Mouse (Mus musculus): ENCODE results near the gene Gm49661. TPM values are rescaled to one million over a fixed set of nuclear protein-coding genes. Genes with fewer than 3 reads are reported as not detected.
A peak's percentile ranks its signal among the peaks of the same experiment; 100 is the strongest.

Gene Gm49661
- polyA plus RNA-seq, 1 experiment from 2014 or later = not detected

GRCm38 (mm10) chr8:84990836-84991235, 21.6 kb upstream of the Gm49661 start:
- ATAC-seq (ENCODE audit: borderline replicate concordance, extremely low read depth, low FRiP score, low TSS enrichment) = peak; percentile 69
- peaks cover 25% of the 10 kb centered on the region for H3K4me1 ChIP-seq
- peak overlapping the region; percentile 53 for H3K4me3 ChIP-seq
- H3K36me3 ChIP-seq = no peaks in the 10 kb centered on the region
- H3K27me3 ChIP-seq = peaks cover 6% of the 10 kb centered on the region; the same call in 1 of the 2 replicates
- no peaks in the 10 kb centered on the region for H3K9me3 ChIP-seq
- peak overlapping the region; percentile 85 for H3K4me2 ChIP-seq
- H3K9ac ChIP-seq = peak overlapping the region; percentile 62
- H3K27ac ChIP-seq = peak overlapping the region; percentile 83
- WGBS = 1% methylated on average over 15 of the region's 15 CpGs

DNA sequence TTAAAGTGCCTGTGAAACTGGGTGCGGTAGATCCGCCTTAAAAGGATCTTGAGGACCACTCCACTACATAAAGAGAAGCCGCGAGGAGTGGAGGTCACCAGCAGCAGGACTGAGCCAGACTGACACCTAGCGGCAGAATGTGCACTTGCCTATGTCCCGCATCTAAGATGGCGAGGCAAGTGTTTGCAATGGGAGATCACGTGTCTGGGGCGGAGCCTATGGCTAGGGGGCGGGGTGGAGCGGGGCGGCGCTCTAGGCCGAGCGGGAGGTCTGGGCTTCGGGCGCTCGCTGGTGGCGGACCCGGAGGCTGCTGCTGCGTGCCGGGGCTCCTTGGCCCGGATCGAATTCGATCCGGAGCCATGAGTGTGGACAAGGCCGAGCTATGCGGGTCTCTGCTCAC, 21.1 kb upstream of the Gm49661 start, which contains the start of gene Hook2:
Gene Hook2 (plus strand): TSS at position 255 of the 400 bp plus-strand sequence.
- H3K4me2 ChIP-seq = peak within 1 kb of the TSS; percentile 85
- peak within 1 kb of the TSS; percentile 83 for H3K27ac ChIP-seq
- H3K27me3 ChIP-seq = peaks cover 6% of the 10 kb centered on the region; the same call in 1 of the 2 replicates
- H3K4me3 ChIP-seq = peak within 1 kb of the TSS; percentile 53
- no peaks in the 10 kb centered on the region for H3K9me3 ChIP-seq
- H3K9ac ChIP-seq = peak within 1 kb of the TSS; percentile 62
- H3K4me1 ChIP-seq = peaks cover 30% of the 10 kb centered on the region
- WGBS = 1% methylated on average over 28 of the region's 28 CpGs
- H3K36me3 ChIP-seq = no peaks in the 10 kb centered on the region
- ATAC-seq (ENCODE audit: borderline replicate concordance, extremely low read depth, low FRiP score, low TSS enrichment) = peak; percentile 87

DNA sequence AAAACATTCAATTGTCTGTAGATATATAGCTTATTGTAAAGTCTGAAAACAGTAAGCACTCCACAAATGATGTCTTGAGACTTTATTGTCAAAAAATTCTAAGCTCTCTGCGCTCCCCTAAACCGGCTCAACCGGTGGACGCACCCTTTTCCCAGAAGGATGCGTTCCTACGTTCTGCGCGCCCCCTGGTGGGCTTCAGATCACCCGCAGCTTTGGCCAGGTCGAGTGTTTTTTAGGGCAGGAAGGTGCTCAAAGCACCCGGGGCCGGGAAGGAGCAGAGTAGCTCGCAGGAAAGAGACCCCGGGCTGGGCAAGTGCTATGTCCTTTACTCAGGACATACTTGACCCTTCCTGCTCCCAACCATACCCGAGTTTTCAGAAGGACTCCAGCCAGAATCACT, 20.6 kb upstream of the Gm49661 start:
- H3K4me1 ChIP-seq = peaks cover 35% of the 10 kb centered on the region
- peak overlapping the region; percentile 53 for H3K4me3 ChIP-seq
- no peaks in the 10 kb centered on the region for H3K36me3 ChIP-seq
- H3K9ac ChIP-seq = peak overlapping the region; percentile 59
- ATAC-seq (ENCODE audit: borderline replicate concordance, extremely low read depth, low FRiP score, low TSS enrichment) = peak; percentile 60; the same call in 1 of the 2 replicates
- under 1% methylated on average over 15 of the region's 15 CpGs for WGBS
- peak overlapping the region; percentile 85 for H3K4me2 ChIP-seq
- peak overlapping the region; percentile 83 for H3K27ac ChIP-seq
- peaks cover 6% of the 10 kb centered on the region; the same call in 1 of the 2 replicates for H3K27me3 ChIP-seq
- no peaks in the 10 kb centered on the region for H3K9me3 ChIP-seq

DNA sequence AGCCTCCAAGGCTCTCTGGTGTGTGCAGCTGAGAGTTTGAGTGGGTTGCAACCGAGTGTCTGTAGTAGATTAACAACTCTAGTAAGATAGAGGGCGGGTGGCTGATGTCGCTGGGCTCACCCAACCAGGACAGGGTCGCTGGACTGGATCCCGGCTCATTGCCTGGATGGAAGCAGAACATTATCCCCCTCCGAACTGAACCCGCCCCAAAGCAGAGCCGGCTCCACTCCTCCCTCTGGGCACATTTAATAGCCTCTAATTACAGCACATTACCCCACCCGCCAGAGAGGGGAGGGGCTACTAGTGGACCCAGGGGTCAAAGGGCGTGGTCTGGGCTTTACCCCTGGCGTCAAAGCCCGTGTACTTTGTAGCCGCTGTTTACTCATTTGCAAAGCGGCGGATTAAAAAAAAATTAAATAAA, 20.1 kb upstream of the Gm49661 start:
- WGBS = 15% methylated on average over 15 of the region's 15 CpGs
- Histone ChIP-seq H3K9ac (no peak overlapping the region; the same call in 1 of the 2 replicates), H3K4me3 (peak overlapping the region; percentile 53), H3K4me2 (peak overlapping the region; percentile 85), H3K4me1 (peaks cover 40% of the 10 kb centered on the region), H3K9me3 (no peaks in the 10 kb centered on the region), H3K36me3 (no peaks in the 10 kb centered on the region), H3K27me3 (peaks cover 4% of the 10 kb centered on the region; the same call in 1 of the 2 replicates), H3K27ac (peak overlapping the region; percentile 83)
- ATAC-seq (ENCODE audit: borderline replicate concordance, extremely low read depth, low FRiP score, low TSS enrichment) = no peak

DNA sequence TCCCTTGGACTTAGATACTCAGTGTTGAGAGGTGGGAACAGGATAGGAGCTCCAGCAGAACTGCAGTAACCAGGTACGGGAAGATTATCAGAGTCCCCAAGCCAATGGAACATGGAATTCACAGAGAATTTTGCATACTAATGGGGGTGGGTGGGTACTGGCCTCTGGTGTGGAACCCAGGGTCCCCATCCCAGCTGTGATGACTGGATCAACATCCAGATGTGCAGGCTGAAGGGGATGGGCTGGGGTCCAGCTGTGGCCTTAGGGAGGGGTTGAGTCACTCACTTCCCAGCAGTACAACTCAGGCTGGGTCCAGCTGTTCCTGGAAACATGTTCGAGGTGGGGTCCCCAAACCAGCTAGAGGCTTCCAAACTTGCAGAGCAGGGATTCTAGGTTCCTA, 18.7 kb upstream of the Gm49661 start:
- no peak overlapping the region for H3K4me3 ChIP-seq
- no peaks in the 10 kb centered on the region for H3K9me3 ChIP-seq
- peaks cover 3% of the 10 kb centered on the region; the same call in 1 of the 2 replicates for H3K27me3 ChIP-seq
- H3K9ac ChIP-seq = no peak overlapping the region
- H3K27ac ChIP-seq = no peak overlapping the region
- H3K4me2 ChIP-seq = no peak overlapping the region
- ATAC-seq (ENCODE audit: borderline replicate concordance, extremely low read depth, low FRiP score, low TSS enrichment) = no peak
- H3K4me1 ChIP-seq = peaks cover 47% of the 10 kb centered on the region
- no peaks in the 10 kb centered on the region for H3K36me3 ChIP-seq
- 55% methylated on average over 2 of the region's 2 CpGs for WGBS

- Histone ChIP-seq H3K36me3 (no peaks in the 10 kb centered on the region), H3K9me3 (no peaks in the 10 kb centered on the region), H3K27me3 (peaks cover 3% of the 10 kb centered on the region; the same call in 1 of the 2 replicates), H3K27ac (no peak overlapping the region), H3K9ac (no peak overlapping the region), H3K4me1 (peaks cover 51% of the 10 kb centered on the region), H3K4me3 (no peak overlapping the region), H3K4me2 (no peak overlapping the region)
- WGBS = 69% methylated on average over 5 of the region's 5 CpGs
- ATAC-seq (ENCODE audit: borderline replicate concordance, extremely low read depth, low FRiP score, low TSS enrichment) = no peak
Observed at GRCm38 (mm10) chr8:84987388-84987787, 18.2 kb upstream of the Gm49661 start.

- Histone ChIP-seq H3K4me3 (peak overlapping the region; percentile 49), H3K4me1 (peaks cover 60% of the 10 kb centered on the region), H3K9me3 (no peaks in the 10 kb centered on the region), H3K27me3 (peaks cover 3% of the 10 kb centered on the region; the same call in 1 of the 2 replicates), H3K27ac (peak overlapping the region; percentile 87), H3K36me3 (no peaks in the 10 kb centered on the region), H3K9ac (no peak overlapping the region), H3K4me2 (peak overlapping the region; percentile 99)
- WGBS = 31% methylated on average over 8 of the region's 8 CpGs
- no peak for ATAC-seq (ENCODE audit: borderline replicate concordance, extremely low read depth, low FRiP score, low TSS enrichment)
Observed at GRCm38 (mm10) chr8:84986379-84986945, 17.2 kb upstream of the Gm49661 start.

DNA sequence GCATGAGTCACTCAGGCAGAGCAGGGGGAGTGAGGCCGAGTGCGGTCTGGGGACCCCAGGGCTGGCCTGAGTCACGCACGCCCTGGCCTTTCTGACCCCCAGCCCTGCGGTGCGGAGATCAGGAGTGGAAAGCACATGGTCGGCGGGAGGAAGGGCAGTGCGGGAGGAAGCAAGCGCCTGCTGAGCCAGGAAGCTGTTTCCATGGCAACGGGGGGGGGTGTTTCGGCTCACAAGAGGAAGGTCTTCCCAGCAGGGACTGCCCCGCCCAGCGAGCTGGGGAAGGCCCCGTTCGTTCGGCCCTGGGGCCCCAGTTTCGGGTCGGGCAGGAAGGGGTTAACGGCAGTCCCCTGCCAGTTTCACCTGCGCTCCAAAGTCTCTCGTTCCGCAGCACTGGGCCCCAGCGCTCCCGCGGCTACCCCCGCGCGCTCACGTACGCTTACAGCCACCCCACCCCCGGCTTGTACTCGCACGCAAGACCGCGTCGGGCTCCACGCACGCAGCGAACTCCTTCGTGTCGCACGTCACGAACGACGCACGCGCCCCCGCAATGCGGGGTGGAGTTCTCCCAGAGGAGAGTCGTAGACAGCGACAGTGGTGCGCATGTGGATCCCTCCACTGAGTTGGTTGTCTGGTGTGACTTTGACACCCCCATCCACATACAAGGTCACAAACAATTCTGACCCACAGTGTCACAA, 16.6 kb upstream of the Gm49661 start:
- ATAC-seq (ENCODE audit: borderline replicate concordance, extremely low read depth, low FRiP score, low TSS enrichment) = peak; percentile 28
- peak overlapping the region; percentile 52 for H3K9ac ChIP-seq
- peak overlapping the region; percentile 99 for H3K4me2 ChIP-seq
- H3K27ac ChIP-seq = peak overlapping the region; percentile 87
- 1% methylated on average over 53 of the region's 53 CpGs for WGBS
- H3K9me3 ChIP-seq = no peaks in the 10 kb centered on the region
- peaks cover 60% of the 10 kb centered on the region for H3K4me1 ChIP-seq
- peak overlapping the region; percentile 49 for H3K4me3 ChIP-seq
- no peaks in the 10 kb centered on the region for H3K36me3 ChIP-seq
- peaks cover 3% of the 10 kb centered on the region; the same call in 1 of the 2 replicates for H3K27me3 ChIP-seq

DNA sequence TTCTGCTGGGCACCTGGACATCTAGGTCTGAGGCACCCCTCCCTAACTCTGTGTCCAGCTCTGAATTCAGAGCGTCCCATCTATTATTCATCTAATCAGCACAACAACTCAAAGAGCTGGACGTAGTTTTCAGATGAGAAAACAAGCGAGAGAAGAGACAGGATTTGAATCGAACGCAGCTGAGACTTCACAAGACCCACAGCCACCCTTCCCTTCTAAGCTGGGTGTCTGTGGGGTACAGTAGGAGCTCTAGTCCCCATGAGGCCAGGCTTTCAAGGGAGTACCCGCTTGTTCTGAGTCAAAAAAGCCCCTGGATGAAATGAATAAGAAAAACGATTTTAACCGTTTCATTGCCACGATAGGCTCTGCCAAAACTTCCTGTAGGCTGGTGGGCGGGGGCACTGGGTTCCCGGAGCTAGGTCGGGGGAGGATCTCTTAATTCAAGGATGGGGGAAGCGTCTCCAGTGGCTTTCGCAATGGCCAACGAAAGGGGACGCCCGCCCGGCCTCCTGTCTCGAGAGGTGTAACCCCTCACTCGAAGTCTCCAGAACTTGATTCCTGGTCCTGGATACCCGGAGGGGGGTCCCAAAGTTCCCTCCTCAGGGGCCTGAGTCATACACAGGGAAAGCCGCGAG, 15.9 kb upstream of the Gm49661 start:
- H3K27ac ChIP-seq = peak overlapping the region; percentile 87
- WGBS = under 1% methylated on average over 23 of the region's 23 CpGs
- H3K36me3 ChIP-seq = no peaks in the 10 kb centered on the region
- peaks cover 65% of the 10 kb centered on the region for H3K4me1 ChIP-seq
- H3K4me2 ChIP-seq = peak overlapping the region; percentile 99
- H3K9me3 ChIP-seq = no peaks in the 10 kb centered on the region
- peak overlapping the region; percentile 52 for H3K9ac ChIP-seq
- no peak for ATAC-seq (ENCODE audit: borderline replicate concordance, extremely low read depth, low FRiP score, low TSS enrichment)
- peaks cover 3% of the 10 kb centered on the region; the same call in 1 of the 2 replicates for H3K27me3 ChIP-seq
- peak overlapping the region; percentile 49 for H3K4me3 ChIP-seq

GRCm38 (mm10) chr8:84984294-84985048, 15.2 kb upstream of the Gm49661 start:
- peak; percentile 6; the same call in 1 of the 2 replicates for ATAC-seq (ENCODE audit: borderline replicate concordance, extremely low read depth, low FRiP score, low TSS enrichment)
- Histone ChIP-seq H3K4me2 (peak overlapping the region; percentile 99), H3K27me3 (peaks cover 3% of the 10 kb centered on the region; the same call in 1 of the 2 replicates), H3K9me3 (no peaks in the 10 kb centered on the region), H3K4me1 (peaks cover 70% of the 10 kb centered on the region), H3K36me3 (no peaks in the 10 kb centered on the region), H3K27ac (peak overlapping the region; percentile 87), H3K4me3 (peak overlapping the region; percentile 49), H3K9ac (peak overlapping the region; percentile 52)
- 5% methylated on average over 16 of the region's 16 CpGs for WGBS

- 53% methylated on average over 3 of the region's 3 CpGs for WGBS
- H3K4me2 ChIP-seq = no peak overlapping the region
- 0 out of 2 replicates have a peak, but pooled peaks cover 3% of the 10 kb centered on the region for H3K27me3 ChIP-seq
- H3K4me1 ChIP-seq = peaks cover 80% of the 10 kb centered on the region
- no peak overlapping the region for H3K4me3 ChIP-seq
- H3K9me3 ChIP-seq = no peaks in the 10 kb centered on the region
- no peaks in the 10 kb centered on the region for H3K36me3 ChIP-seq
- H3K9ac ChIP-seq = no peak overlapping the region
- peak overlapping the region; percentile 93 for H3K27ac ChIP-seq
- ATAC-seq (ENCODE audit: borderline replicate concordance, extremely low read depth, low FRiP score, low TSS enrichment) = no peak
Observed at GRCm38 (mm10) chr8:84982499-84983011, 13.3 kb upstream of the Gm49661 start.

All from lung, embryonic 15.5 days (tissue).